Mouse (Mus musculus) gastrocnemius, adult 18-20 months (tissue): Measurements from ENCODE around the gene Brix1. TPM values are rescaled to one million over a fixed set of nuclear protein-coding genes. Genes with fewer than 3 reads are reported as not detected.
A peak's percentile ranks its signal among the peaks of the same experiment; 100 is the strongest.
"Not testable (repeated sequence)": the region's sequence is repeated elsewhere in the genome, so short reads cannot be mapped to it uniquely, and the experiment has no call there.

Experiments used
- DNase-seq: peaks from one replicate; pipeline ENCODE4 v3.0.0; 2021; ENCODE audit warnings: low spot score
- long read RNA-seq, 2 experiments: library from polyadenylated mRNA; stranded (forward); transcript quantifications; one replicate each; pipeline ENCODE4 v2.0.0; 2021
- total RNA-seq, 2 experiments: library from RNA; stranded (reverse); gene quantifications; 2 replicates each; pipeline ENCODE4 v1.2.3; 2021

The Brix1 gene
- 10 to 100 TPM; 16.7 to 18.0 TPM for total RNA-seq
- long read RNA-seq, experiment 1, transcript Brix1-201 (10 exons, 2,664 nt): major isoform, 49 of 49 reads
- long read RNA-seq, experiment 1, partial matches to known transcripts: 0 of 49 reads
- long read RNA-seq, experiment 1, other reads (novel, unspliced or antisense): 0 of 49 reads
- long read RNA-seq, experiment 2, transcript Brix1-201 (10 exons, 2,664 nt): major isoform, 52 of 54 reads
- long read RNA-seq, experiment 2, partial matches to known transcripts: 2 of 54 reads
- long read RNA-seq, experiment 2, other reads (novel, unspliced or antisense): 0 of 54 reads

GRCm38 (mm10) chr15:10485484-10486364 lies at the start of gene Brix1, which contains the start of gene Rad1:
Gene Brix1 (minus strand): TSS chr15:10485947.
Gene Rad1 (plus strand): TSS chr15:10486018.
- peak; percentile 94 for DNase-seq

DNA sequence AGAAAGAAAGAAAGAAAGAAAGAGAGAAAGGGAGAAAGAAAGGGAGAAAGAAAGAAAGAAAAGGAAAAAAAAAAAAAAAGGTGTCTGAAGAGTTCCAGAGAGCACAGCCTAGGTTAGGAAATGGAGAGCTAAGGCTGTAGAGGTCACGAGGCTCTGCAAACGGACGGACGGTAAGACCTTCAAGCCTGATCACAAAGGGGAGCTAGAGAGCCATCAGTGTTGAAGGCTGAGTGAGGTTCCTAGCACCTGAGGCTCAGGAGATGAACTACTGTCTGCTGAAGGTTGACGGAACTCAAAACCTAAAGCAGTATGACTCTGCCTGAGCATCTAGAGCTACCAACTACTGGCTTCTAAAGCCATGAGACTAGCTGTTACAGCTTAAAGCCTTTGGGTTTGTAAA lies 48.8 kb upstream of the Brix1 start:
- DNase-seq: no peak

- not testable (repeated sequence) for DNase-seq
These were observed 47.6 kb upstream of the Brix1 start for GRCm38 (mm10) chr15:10533361-10533760.

GRCm38 (mm10) chr15:10531352-10531751 lies 45.6 kb upstream of the Brix1 start:
- DNase-seq: no peak

DNA sequence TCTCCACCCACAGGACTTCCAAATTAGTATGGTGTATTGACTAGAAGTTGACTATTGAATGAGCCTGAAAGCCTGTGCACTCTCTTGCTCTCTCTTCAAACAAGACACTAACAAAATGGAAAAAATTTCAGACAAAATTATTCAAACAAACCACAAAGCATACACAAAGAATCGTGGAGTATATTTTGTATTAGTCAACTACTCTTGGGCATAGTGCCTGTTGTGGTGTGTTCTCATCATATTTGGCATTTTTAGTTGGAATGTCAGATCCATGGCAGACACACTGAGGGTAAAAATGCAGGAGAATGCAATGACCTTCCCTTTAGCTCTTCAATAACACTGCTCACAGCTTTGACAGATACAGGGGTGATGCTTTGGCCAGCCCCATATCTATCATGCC lies 40.1 kb upstream of the Brix1 start:
- DNase-seq: no peak

DNA sequence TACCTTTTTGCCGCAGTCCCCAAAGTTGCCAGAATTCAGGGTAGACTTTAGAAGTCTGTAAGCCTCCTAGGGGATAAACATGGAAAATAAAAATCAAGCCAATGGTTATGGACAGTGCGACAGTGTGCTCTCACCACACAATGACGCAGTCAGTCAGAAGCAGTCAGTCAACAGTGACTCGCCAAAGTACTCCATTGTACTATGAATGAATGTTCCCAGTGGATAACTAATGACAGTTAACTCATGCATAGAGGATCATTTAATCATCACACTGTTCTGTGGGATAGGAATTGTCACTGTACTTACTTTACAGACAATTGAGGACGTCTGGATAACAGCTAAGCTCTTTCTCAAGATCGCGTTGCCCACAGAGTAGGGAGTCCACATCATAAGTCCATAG lies 29.4 kb upstream of the Brix1 start:
- no peak for DNase-seq

DNA sequence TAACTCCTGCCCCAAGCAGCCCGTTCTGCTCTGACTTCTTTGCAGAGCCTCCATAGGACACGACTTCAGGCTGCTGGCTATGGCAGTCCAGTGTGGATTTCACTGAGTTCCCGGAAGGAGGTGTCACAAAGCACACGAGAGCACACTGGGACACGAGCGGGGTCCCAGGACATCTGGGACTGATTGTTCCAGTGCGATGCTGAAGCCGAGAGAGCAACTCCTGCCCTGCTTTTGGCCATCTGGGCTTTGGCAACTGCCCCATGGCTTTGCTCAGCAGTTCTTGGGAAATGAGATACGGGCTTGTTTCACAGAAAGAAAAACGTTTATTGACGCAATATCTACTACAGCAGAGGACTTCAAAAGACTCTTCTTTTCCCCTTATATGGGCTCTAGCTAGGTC lies 20.4 kb upstream of the Brix1 start:
- peak; percentile 53 for DNase-seq

DNA sequence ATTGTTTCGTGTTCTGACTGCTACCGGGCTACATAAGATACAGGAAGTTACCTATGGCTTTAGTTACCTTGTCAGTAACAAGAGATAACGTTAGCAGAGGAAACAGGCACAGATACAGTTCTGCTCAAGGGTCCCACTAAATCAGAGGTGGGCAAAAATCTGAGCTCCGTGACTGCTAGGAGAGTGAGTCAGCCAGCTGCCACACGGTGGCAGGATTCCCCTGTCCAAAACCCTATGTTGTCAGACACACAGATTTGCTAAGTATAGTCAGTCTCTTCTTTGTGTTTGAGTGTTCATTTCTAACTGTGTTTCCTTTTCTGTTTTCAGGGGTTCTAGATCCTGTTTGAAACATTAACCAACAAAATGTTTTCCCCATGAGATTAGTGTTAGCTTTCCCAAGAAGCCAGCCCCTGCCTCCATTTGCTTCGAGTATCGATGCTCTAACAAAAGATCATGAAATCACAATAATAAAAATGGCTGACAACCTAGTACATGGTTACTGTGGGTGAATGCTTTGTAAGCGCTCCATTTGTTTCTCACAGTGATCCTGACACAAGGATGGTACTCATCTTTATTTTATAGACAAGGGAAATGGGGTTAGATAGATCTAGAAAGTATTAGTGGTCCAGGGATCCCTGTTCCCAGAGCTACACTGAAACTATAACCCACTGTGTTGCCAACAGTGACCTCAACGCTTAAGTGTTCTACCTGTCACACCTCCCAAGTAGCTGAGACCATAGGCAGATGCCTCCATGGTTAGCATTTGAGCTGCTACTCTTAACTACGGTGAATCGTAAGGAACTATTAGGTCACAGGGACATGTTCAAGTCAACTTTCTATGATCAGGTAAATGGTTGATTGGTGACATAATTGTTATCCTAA lies 15.3 kb upstream of the Brix1 start:
- DNase-seq: peak; percentile 13

DNA sequence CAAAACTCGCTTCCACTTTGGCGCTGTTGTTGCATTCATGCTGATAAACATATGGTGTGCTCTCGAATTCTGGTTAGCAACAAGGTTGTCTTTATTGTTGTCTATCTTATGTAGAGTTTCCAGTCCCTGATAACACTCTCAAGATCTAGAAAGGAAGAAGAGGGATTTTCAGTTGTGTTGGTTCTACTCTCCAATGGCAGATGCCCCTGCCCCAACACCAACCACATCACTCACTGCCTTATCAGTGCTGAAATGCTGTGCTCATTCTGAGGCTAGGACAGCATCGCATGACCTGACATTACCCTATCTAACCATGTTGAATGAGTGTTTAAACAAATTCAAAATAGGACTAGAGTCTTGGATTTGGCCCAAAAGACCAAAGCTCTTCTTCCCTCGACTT lies 14.3 kb upstream of the Brix1 start:
- no peak for DNase-seq

- no peak for DNase-seq
These were observed 13.8 kb upstream of the Brix1 start for GRCm38 (mm10) chr15:10499593-10499992.

DNA sequence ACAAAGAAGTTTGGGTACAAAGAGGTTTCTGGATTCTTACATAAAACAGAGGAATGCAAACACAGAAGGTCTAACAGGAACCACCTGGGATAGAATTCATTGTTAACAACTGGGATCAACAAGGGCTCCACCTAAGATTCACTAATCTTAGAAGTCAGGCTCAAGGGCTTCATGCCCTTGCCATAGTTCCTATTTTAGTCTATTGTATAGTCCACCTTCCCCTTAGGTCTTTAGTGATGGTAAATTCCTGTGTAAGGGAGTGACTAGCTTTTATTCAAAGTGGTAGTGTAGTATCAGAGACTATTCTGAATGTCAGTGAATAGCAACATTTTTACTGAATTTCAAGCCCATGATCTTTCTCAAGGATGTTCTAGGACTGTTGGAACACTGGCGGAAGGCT lies 10.9 kb upstream of the Brix1 start:
- not testable (repeated sequence) for DNase-seq

- DNase-seq: no peak
These were observed 10.2 kb upstream of the Brix1 start for GRCm38 (mm10) chr15:10495944-10496343.

GRCm38 (mm10) chr15:10490101-10490500 lies 4.4 kb upstream of the Brix1 start:
- no peak for DNase-seq

GRCm38 (mm10) chr15:10487246-10487645 lies 1.5 kb upstream of the Brix1 start:
- no peak for DNase-seq

GRCm38 (mm10) chr15:10486365-10486839 lies 655 bp upstream of the Brix1 start:
- no peak for DNase-seq

GRCm38 (mm10) chr15:10470941-10471340 lies 14.8 kb downstream of the Brix1 start:
- no peak for DNase-seq

DNA sequence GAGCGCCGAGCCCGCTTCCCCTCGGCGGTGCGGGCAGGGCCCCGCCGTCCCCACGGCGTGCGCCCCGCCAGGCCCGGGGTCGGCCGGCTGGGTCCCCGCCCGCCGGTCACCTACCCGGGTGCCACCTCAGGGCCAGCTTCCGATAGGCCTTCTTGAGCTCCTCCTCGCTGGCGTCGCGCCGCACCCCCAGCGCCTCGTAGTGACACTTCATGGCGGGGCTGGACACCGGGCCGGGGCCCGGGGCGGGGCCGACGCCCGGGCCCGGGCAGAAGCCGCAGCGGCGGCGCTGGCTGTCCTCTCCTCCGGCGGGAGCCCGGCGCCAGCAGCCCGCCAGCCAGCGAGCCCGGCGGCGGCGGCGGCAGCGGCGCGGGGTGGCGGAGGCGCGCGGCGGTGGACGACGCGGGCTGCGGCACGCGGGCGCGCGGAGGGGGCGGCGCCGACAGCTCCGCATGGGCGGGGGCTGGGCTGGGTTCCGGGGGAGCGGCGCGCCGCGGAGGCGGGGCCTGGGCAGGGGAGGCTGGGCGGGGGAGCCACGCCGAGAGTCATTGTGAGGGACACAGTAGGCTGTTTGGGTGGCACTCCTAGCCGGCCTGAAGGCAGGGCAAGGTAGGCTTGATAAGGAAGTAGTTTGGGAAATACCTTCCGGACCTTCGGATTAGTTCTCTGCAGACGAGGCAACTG lies 15.5 kb downstream of the Brix1 start, which contains the start of gene Dnajc21:
Gene Dnajc21 (minus strand): TSS at position 366 of the 681 bp plus-strand sequence.
- peak; percentile 88 for DNase-seq

DNA sequence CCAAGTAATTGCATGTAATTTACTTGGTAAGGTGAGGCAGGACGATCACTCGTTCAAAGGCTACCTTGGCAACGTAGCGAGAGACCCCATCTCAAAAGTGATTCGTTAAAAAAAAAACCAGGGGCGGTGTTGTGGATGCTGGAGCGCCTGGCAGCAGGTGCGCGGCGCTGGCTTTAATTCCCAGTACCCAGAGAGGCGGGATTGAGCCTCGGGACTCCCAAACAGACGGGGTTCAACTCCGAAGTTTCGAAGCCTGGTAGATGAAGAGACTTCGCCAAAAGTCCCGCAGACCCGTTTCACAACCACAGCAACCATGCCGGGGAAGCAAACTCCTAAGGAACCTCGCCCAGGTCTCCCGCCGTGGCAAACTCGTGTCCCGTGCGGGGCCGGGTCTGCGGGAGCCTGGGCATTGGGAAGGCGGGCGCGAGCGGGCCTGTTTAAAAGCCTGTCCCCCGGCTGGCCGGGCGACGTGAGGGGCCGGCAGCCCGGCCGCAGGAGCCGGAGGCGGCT lies 16.1 kb downstream of the Brix1 start:
- no peak for DNase-seq

- DNase-seq: no peak
These were observed 17.0 kb downstream of the Brix1 start for GRCm38 (mm10) chr15:10468761-10469160.

DNA sequence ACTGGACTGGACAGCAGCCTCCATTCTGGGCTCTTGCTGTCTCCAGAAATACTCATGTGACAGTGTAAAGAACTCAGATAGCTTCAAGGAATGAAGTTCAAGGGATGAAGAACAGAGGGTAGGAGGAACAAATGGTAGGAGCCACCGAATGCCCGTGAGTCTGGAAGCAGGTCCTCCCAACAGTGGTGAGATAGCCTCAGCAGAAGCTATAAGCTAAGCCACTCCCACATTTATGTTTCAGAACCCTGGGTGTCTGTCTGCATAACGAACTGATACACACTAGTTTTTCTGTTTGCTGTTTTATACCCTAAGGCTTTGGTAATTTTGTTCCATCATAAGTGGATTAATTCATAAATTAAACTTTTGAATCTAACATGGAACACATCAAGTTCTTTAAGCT lies 21.1 kb downstream of the Brix1 start:
- no peak for DNase-seq

- no peak for DNase-seq
These were observed 22.2 kb downstream of the Brix1 start for GRCm38 (mm10) chr15:10463555-10463954.
